Mouse (Mus musculus) heart, adult 2 months (tissue): ENCODE data around the gene Zfhx3.

Experiments used
- CTCF ChIP-seq: fragments of 200-600 bp; IDR thresholded peaks from 2 replicates; pipeline ENCODE4 v1.8.1; 2022; ENCODE audit warnings: antibody characterized with exemption, mild to moderate bottlenecking, moderate library complexity
- EP300 ChIP-seq: fragments of 200-500 bp; IDR thresholded peaks from 2 replicates; pipeline ENCODE4 v1.6.1; 2011; ENCODE audit warnings: low read depth, low read length, control low read depth; ENCODE audit not compliant: insufficient read depth
- POLR2A ChIP-seq: fragments of 200-500 bp; IDR thresholded peaks from 2 replicates; pipeline ENCODE4 v1.6.1; 2011; ENCODE audit warnings: mild to moderate bottlenecking, low read depth, low read length, control low read depth; ENCODE audit not compliant: insufficient read depth

- no peak for TF ChIP-seq CTCF
- no peak for TF ChIP-seq POLR2A
- no peak for TF ChIP-seq EP300
These were observed 1057.1 kb downstream of the Zfhx3 start for GRCm38 (mm10) chr8:108999297-109000249.
